Mouse (Mus musculus) heart, adult 18-20 months (tissue): ENCODE results near the gene Serhl. TPM values are rescaled to one million over a fixed set of nuclear protein-coding genes. Genes with fewer than 3 reads are reported as not detected.
"Not testable (repeated sequence)": the region's sequence is repeated elsewhere in the genome, so short reads cannot be mapped to it uniquely, and the experiment has no call there.

Experiments used
- DNase-seq, 2 experiments: peaks; one replicate each; pipeline ENCODE4 v3.0.0; 2021 to 2022; ENCODE audit warnings: mixed read lengths in 1 of 2
- long read RNA-seq, 2 experiments: library from polyadenylated mRNA; stranded (forward); transcript quantifications; one replicate each; pipeline ENCODE4 v2.0.0; 2021
- total RNA-seq, 2 experiments: library from RNA; stranded (reverse); gene quantifications; 2 replicates each; pipeline ENCODE4 v1.2.3; 2021

Gene Serhl
- total RNA-seq, result 10 to 100 TPM; 46.1 to 55.5 TPM
- long read RNA-seq, experiment 1, transcript Serhl-201 (12 exons, 1,371 nt), result major isoform, 21 of 26 reads
- long read RNA-seq, experiment 1, partial matches to known transcripts, result 0 of 26 reads
- long read RNA-seq, experiment 1, other reads (novel, unspliced or antisense), result 5 of 26 reads
- long read RNA-seq, experiment 2, transcript Serhl-201 (12 exons, 1,371 nt), result major isoform, 16 of 22 reads
- long read RNA-seq, experiment 2, partial matches to known transcripts, result 0 of 22 reads
- long read RNA-seq, experiment 2, other reads (novel, unspliced or antisense), result 6 of 22 reads

- DNase-seq, result no peak
Observed at GRCm38 (mm10) chr15:83089429-83089605, at the start of gene Serhl. TSS of gene Serhl (plus strand) at chr15:83089506.

GRCm38 (mm10) chr15:83040156-83040555 lies 49.1 kb upstream of the Serhl start:
- peak in 1 of 2 experiments; percentile 4 for DNase-seq

- DNase-seq, result no peak
Observed at GRCm38 (mm10) chr15:83042655-83043361, 46.5 kb upstream of the Serhl start.

GRCm38 (mm10) chr15:83043362-83043708 lies 46.0 kb upstream of the Serhl start:
- no peak for DNase-seq

GRCm38 (mm10) chr15:83045565-83045964 lies 43.7 kb upstream of the Serhl start:
- DNase-seq, result not testable (repeated sequence)

- no peak for DNase-seq
Observed at GRCm38 (mm10) chr15:83046308-83046707, 43.0 kb upstream of the Serhl start.

GRCm38 (mm10) chr15:83046730-83047129 lies 42.6 kb upstream of the Serhl start:
- DNase-seq, result no peak

- DNase-seq, result no peak
Observed at GRCm38 (mm10) chr15:83052341-83053104, 36.8 kb upstream of the Serhl start.

- DNase-seq, result no peak
Observed at GRCm38 (mm10) chr15:83053261-83053660, 36.0 kb upstream of the Serhl start.

GRCm38 (mm10) chr15:83055569-83055968 lies 33.7 kb upstream of the Serhl start:
- no peak for DNase-seq

- peak; percentile 49 to 52 for DNase-seq
Observed at GRCm38 (mm10) chr15:83056378-83057083, 32.8 kb upstream of the Serhl start.

GRCm38 (mm10) chr15:83057533-83057932 lies 31.8 kb upstream of the Serhl start:
- peak in 1 of 2 experiments; percentile 6 for DNase-seq

- DNase-seq, result no peak
Observed at GRCm38 (mm10) chr15:83059233-83059660, 30.1 kb upstream of the Serhl start.

GRCm38 (mm10) chr15:83061689-83062088 lies 27.6 kb upstream of the Serhl start:
- no peak for DNase-seq

GRCm38 (mm10) chr15:83062582-83062981 lies 26.7 kb upstream of the Serhl start:
- DNase-seq, result not testable (repeated sequence)

GRCm38 (mm10) chr15:83065543-83065942 lies 23.8 kb upstream of the Serhl start:
- peak; percentile 49 to 74 for DNase-seq

- no peak for DNase-seq
Observed at GRCm38 (mm10) chr15:83068270-83068669, 21.0 kb upstream of the Serhl start.

GRCm38 (mm10) chr15:83070942-83071341 lies 18.4 kb upstream of the Serhl start:
- peak; percentile 47 to 49 for DNase-seq

- no peak for DNase-seq
Observed at GRCm38 (mm10) chr15:83071752-83072151, 17.6 kb upstream of the Serhl start.

GRCm38 (mm10) chr15:83074179-83074578 lies 15.1 kb upstream of the Serhl start:
- DNase-seq, result peak; percentile 63 to 68

GRCm38 (mm10) chr15:83075607-83076525 lies 13.4 kb upstream of the Serhl start:
- DNase-seq, result peak; percentile 10 to 20

- no peak for DNase-seq
Observed at GRCm38 (mm10) chr15:83083530-83083929, 5.8 kb upstream of the Serhl start.
